ENCODE assay signal across 22 mouse cellular contexts in genomic region chr16:49319047-49319678, GRCm38 (mm10).
DNase-seq lines count a peak whose midpoint lies in the region; ATAC-seq and TF ChIP-seq lines count a peak whose summit lies in the region.
"Had no signal": no experiment of that assay in that cellular context is flagged by ENCODE, and none has a peak within 500 bp of the region (broad histone marks: within the 10 kb centered on the region; RNA-seq: fewer than 3 reads in every experiment).

No protein-coding gene starts in this region.

- H3K9me3 ChIP-seq in embryonic facial prominence, embryonic 14.5 days (ENCODE audit: control insufficient read depth, low read length): no peaks in the 10 kb centered on the region
- H3K9me3 ChIP-seq in embryonic facial prominence, embryonic 10.5 days: no peaks in the 10 kb centered on the region
- no peaks in the 10 kb centered on the region for H3K9me3 ChIP-seq in kidney, embryonic 16.5 days (ENCODE audit: low read length)
- H3K9me3 ChIP-seq: embryonic facial prominence, embryonic 13.5 days; heart, embryonic 13.5 days; limb, embryonic 13.5 days; liver, embryonic 15.5 days; midbrain, embryonic 12.5 days had no signal

- H3K36me3 ChIP-seq in embryonic facial prominence, embryonic 14.5 days (ENCODE audit: control insufficient read depth, insufficient read depth, low read length): no peaks in the 10 kb centered on the region
- no peaks in the 10 kb centered on the region for H3K36me3 ChIP-seq in embryonic facial prominence, embryonic 10.5 days (replicated peaks)
- no peaks in the 10 kb centered on the region for H3K36me3 ChIP-seq in kidney, adult 2 months (ENCODE audit: control insufficient read depth, insufficient read depth, low read length)
- H3K36me3 ChIP-seq in kidney, embryonic 16.5 days (ENCODE audit: insufficient read depth, low read length): no peaks in the 10 kb centered on the region
- H3K36me3 ChIP-seq: embryonic facial prominence, embryonic 13.5 days; heart, embryonic 13.5 days; limb, embryonic 13.5 days; liver, embryonic 15.5 days; midbrain, embryonic 12.5 days had no signal

- H3K4me2 ChIP-seq in embryonic facial prominence, embryonic 14.5 days (ENCODE audit: low read depth, low read length): no peak overlapping the region
- no peak overlapping the region for H3K4me2 ChIP-seq in kidney, embryonic 16.5 days (replicated peaks; ENCODE audit: low read depth, low read length)
- H3K4me2 ChIP-seq: embryonic facial prominence, embryonic 13.5 days; heart, embryonic 13.5 days; limb, embryonic 13.5 days; liver, embryonic 15.5 days; midbrain, embryonic 12.5 days had no signal

- TF ChIP-seq CTCF in kidney, adult 2 months (conservative IDR thresholded peaks at IDR 0.05; ENCODE audit: insufficient read depth, insufficient read length, low read depth, low read length): no peak

- no peak overlapping the region for H3K27ac ChIP-seq in embryonic facial prominence, embryonic 14.5 days (replicated peaks; ENCODE audit: low read depth, low read length)
- no peak overlapping the region for H3K27ac ChIP-seq in embryonic facial prominence, embryonic 10.5 days (replicated peaks)
- no peak overlapping the region for H3K27ac ChIP-seq in kidney, adult 2 months (ENCODE audit: insufficient read depth, low read depth, low read length)
- H3K27ac ChIP-seq in kidney, embryonic 16.5 days (ENCODE audit: low read length): no peak overlapping the region
- H3K27ac ChIP-seq: embryonic facial prominence, embryonic 13.5 days; gastrocnemius, adult 2 months; heart, embryonic 13.5 days; limb, embryonic 13.5 days; liver, embryonic 15.5 days; midbrain, embryonic 12.5 days had no signal

- TF ChIP-seq POLR2A in kidney, adult 2 months (IDR thresholded peaks at IDR 0.05; ENCODE audit: low read depth, low read length): no peak

- H3K9ac ChIP-seq in embryonic facial prominence, embryonic 14.5 days (ENCODE audit: low read depth, low read length): no peak overlapping the region
- no peak overlapping the region for H3K9ac ChIP-seq in kidney, embryonic 16.5 days (replicated peaks; ENCODE audit: low read length)
- H3K9ac ChIP-seq: embryonic facial prominence, embryonic 13.5 days; heart, embryonic 13.5 days; limb, embryonic 13.5 days; liver, embryonic 15.5 days; midbrain, embryonic 12.5 days had no signal

- H3K27me3 ChIP-seq in embryonic facial prominence, embryonic 14.5 days (replicated peaks; ENCODE audit: control insufficient read depth, insufficient read depth, low read length): no peaks in the 10 kb centered on the region
- no peaks in the 10 kb centered on the region for H3K27me3 ChIP-seq in embryonic facial prominence, embryonic 10.5 days (replicated peaks; ENCODE audit: low read depth, poor library complexity, severe bottlenecking)
- H3K27me3 ChIP-seq in kidney, adult 2 months (replicated peaks; ENCODE audit: control insufficient read depth, insufficient read depth, low read length): no peaks in the 10 kb centered on the region
- no peaks in the 10 kb centered on the region for H3K27me3 ChIP-seq in kidney, embryonic 16.5 days (ENCODE audit: insufficient read depth, low read length)
- H3K27me3 ChIP-seq: embryonic facial prominence, embryonic 13.5 days; heart, embryonic 13.5 days; limb, embryonic 13.5 days; liver, embryonic 15.5 days; midbrain, embryonic 12.5 days had no signal

- 64% methylated on average over 4 of the region's 4 CpGs for WGBS in embryonic facial prominence, embryonic 14.5 days
- WGBS in embryonic facial prominence, embryonic 10.5 days: 79% methylated on average over 4 of the region's 4 CpGs
- 59% methylated on average over 4 of the region's 4 CpGs for WGBS in kidney, adult 2 months
- WGBS in kidney, embryonic 16.5 days: 67% methylated on average over 4 of the region's 4 CpGs

- H3K4me1 ChIP-seq in embryonic facial prominence, embryonic 14.5 days (ENCODE audit: control insufficient read depth, insufficient read depth, low read length): no peaks in the 10 kb centered on the region
- no peaks in the 10 kb centered on the region for H3K4me1 ChIP-seq in embryonic facial prominence, embryonic 10.5 days
- no peaks in the 10 kb centered on the region for H3K4me1 ChIP-seq in kidney, adult 2 months (ENCODE audit: control insufficient read depth, insufficient read depth, low read length)
- H3K4me1 ChIP-seq in kidney, embryonic 16.5 days (ENCODE audit: insufficient read depth, low read length): no peaks in the 10 kb centered on the region
- H3K4me1 ChIP-seq: embryonic facial prominence, embryonic 13.5 days; limb, embryonic 13.5 days; liver, embryonic 15.5 days; midbrain, embryonic 12.5 days had no signal

- DNase-seq in embryonic facial prominence, embryonic 14.5 days (ENCODE audit: low spot score): peak; percentile 2
- no peak for DNase-seq in embryonic facial prominence, embryonic 10.5 days (ENCODE audit: low spot score)
- DNase-seq in kidney, adult 2 months: peak; percentile 11
- DNase-seq in brain, adult 2 months (ENCODE audit: low read depth, low spot score): peak; percentile 40
- DNase-seq in cerebellum, postnatal 14 days: peak; percentile 21 to 32
- no peak for DNase-seq in thymus, postnatal 25 days
- DNase-seq: adrenal gland, postnatal 10 days; gastrocnemius, adult 2 months; heart, adult 11 months; heart, postnatal 36 days; kidney, postnatal 14 days; layer of hippocampus, adult 9-11 months; right cerebral cortex, postnatal 14 days had no signal

- H3K4me3 ChIP-seq in embryonic facial prominence, embryonic 14.5 days (ENCODE audit: low read depth, low read length): no peak overlapping the region
- no peak overlapping the region for H3K4me3 ChIP-seq in embryonic facial prominence, embryonic 10.5 days
- no peak overlapping the region for H3K4me3 ChIP-seq in kidney, adult 2 months (ENCODE audit: insufficient read depth, low read depth, low read length)
- H3K4me3 ChIP-seq in kidney, embryonic 16.5 days (ENCODE audit: low read length): no peak overlapping the region
- H3K4me3 ChIP-seq: embryonic facial prominence, embryonic 13.5 days; gastrocnemius, adult 2 months; heart, embryonic 13.5 days; limb, embryonic 13.5 days; liver, embryonic 15.5 days; midbrain, embryonic 12.5 days had no signal

- ATAC-seq in embryonic facial prominence, embryonic 14.5 days (ENCODE audit: low read depth): no peak
- ATAC-seq in kidney, embryonic 16.5 days (ENCODE audit: low FRiP score, low TSS enrichment): no peak
- ATAC-seq in monocyte, adult 5-6 weeks (replicated peaks; ENCODE audit: insufficient number of reproducible peaks, low FRiP score, low TSS enrichment, poor library complexity, severe bottlenecking): no peak
- ATAC-seq: intestine, embryonic 16.5 days; lung, postnatal 0 days had no signal

Comparison
In these comparisons a context has a peak if more than half of its experiments do, and no peak if none do; other contexts are left out.
1. DNase-seq: peak in embryonic facial prominence, embryonic 14.5 days (single experiment), kidney, adult 2 months (single experiment), brain, adult 2 months (single experiment) and cerebellum, postnatal 14 days (2 of 2); none in embryonic facial prominence, embryonic 10.5 days (single experiment) and thymus, postnatal 25 days (single experiment).